Mouse (Mus musculus) cerebellum, adult 2 months (tissue): ENCODE data around the gene Gm12184. TPM values are rescaled to one million over a fixed set of nuclear protein-coding genes. Genes with fewer than 3 reads are reported as not detected.
"Not testable (repeated sequence)": the region's sequence is repeated elsewhere in the genome, so short reads cannot be mapped to it uniquely, and the experiment has no call there.

Source experiments
- DNase-seq, 2 experiments: peaks; one replicate each; pipeline ENCODE4 v3.0.0; 2021
- H3K27ac ChIP-seq: fragments of 200-500 bp; 2 replicates; pipeline ENCODE4 v1.5.1; 2012; ENCODE audit warnings: low read length, control low read depth, inconsistent platforms; ENCODE audit not compliant: insufficient read depth
- H3K27me3 ChIP-seq: fragments of 200-500 bp; 2 replicates; pipeline ENCODE4 v1.6.1; 2012; ENCODE audit warnings: inconsistent platforms, mild to moderate bottlenecking, low read length, moderate library complexity; ENCODE audit not compliant: control insufficient read depth, insufficient read depth
- H3K4me1 ChIP-seq: fragments of 200-500 bp; 2 replicates; pipeline ENCODE4 v1.6.1; 2011; ENCODE audit warnings: low read length; ENCODE audit not compliant: control insufficient read depth, insufficient read depth
- H3K4me3 ChIP-seq: fragments of 200-500 bp; replicated peaks from 2 replicates; pipeline ENCODE3; 2011; ENCODE audit warnings: mild to moderate bottlenecking, low read depth, low read length, control low read depth; ENCODE audit not compliant: insufficient read depth
- CTCF ChIP-seq: fragments of 200-500 bp; IDR thresholded peaks from 2 replicates; pipeline ENCODE4 v1.5.1; 2011; ENCODE audit warnings: low read depth, mild to moderate bottlenecking, control low read depth, low read length, moderate library complexity, borderline replicate concordance; ENCODE audit not compliant: insufficient read depth
- POLR2A ChIP-seq: fragments of 200-500 bp; IDR thresholded peaks from 2 replicates; pipeline ENCODE4 v1.6.1; 2011; ENCODE audit warnings: low read length, control low read depth, borderline replicate concordance; ENCODE audit not compliant: insufficient read depth
- WGBS: fragments of 180-500 bp; shearing (Covaris S2); methylation state at CpG from one replicate; pipeline ENCODE4 v1.1.7; 2018; 5-methylcytosine and 5-hydroxymethylcytosine counted together
- polyA plus RNA-seq: library from polyadenylated mRNA; depleted of rRNA; stranded (reverse); fragments of >200 nt; gene quantifications from 2 replicates; pipeline ENCODE4 v1.2.3, GENCODE M21; 2012

Gene Gm12184
- polyA plus RNA-seq, 1 experiment, result 30.1 TPM

DNA sequence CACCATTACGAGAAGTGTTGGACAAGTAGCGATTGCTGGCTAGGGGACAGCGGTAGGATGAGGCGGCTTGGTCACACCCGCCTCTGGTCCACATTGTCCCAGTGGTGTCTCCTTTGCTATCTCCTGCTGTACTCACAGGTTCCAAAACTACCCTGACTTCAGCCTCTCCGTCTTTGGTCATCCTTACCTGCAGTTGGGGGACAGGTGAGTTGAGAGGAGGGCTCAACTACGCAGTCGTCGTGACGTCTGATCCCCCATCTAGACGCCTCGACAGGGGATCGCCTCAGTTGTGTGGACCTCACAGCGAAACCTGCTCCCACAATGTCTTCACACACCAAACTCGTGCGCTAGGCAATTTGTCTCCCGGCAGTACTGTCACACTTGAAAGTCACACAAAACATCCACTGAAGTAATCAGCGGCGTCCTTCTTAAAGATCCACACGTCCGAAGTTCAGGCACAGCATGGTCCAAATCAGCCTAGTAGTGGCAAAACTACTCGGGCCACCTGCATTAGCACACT is 2.1 kb downstream of the Gm12184 start:
- TF ChIP-seq CTCF (no peak), POLR2A (no peak)
- no peak for DNase-seq
- Histone ChIP-seq H3K4me3 (no peak overlapping the region), H3K27ac (no peak overlapping the region), H3K4me1 (no peaks in the 10 kb centered on the region), H3K27me3 (no peaks in the 10 kb centered on the region)
- WGBS, result 16% methylated on average over 22 of the region's 22 CpGs

DNA sequence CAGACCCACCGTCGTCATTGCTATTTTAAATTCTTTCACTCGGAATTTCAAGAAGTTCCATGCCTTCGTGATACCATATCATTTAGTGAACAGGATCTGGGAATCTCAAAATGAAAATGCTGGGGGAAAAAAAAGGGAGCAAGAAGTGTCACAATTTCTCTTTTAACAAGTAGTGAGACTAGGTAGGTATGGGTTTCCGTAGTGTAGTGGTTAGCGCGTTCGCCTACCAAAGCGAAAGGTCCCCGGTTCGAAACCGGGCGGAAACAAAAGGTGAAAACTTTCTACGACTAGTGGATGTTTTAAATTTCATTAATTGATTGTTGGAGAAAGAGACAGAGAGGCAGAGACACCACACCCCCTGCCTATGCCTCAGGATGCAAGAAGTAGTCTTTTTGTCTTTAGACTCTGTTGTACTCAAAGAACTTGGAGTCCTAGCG is 2.9 kb downstream of the Gm12184 start:
- 1% methylated on average over 15 of the region's 15 CpGs for WGBS
- peak; percentile 63 to 73 for DNase-seq
- H3K27ac ChIP-seq, result no peak overlapping the region
- TF ChIP-seq CTCF (no peak), POLR2A (no peak)
- H3K27me3 ChIP-seq, result no peaks in the 10 kb centered on the region
- no peaks in the 10 kb centered on the region for H3K4me1 ChIP-seq
- peak overlapping the region; percentile 44 for H3K4me3 ChIP-seq

DNA sequence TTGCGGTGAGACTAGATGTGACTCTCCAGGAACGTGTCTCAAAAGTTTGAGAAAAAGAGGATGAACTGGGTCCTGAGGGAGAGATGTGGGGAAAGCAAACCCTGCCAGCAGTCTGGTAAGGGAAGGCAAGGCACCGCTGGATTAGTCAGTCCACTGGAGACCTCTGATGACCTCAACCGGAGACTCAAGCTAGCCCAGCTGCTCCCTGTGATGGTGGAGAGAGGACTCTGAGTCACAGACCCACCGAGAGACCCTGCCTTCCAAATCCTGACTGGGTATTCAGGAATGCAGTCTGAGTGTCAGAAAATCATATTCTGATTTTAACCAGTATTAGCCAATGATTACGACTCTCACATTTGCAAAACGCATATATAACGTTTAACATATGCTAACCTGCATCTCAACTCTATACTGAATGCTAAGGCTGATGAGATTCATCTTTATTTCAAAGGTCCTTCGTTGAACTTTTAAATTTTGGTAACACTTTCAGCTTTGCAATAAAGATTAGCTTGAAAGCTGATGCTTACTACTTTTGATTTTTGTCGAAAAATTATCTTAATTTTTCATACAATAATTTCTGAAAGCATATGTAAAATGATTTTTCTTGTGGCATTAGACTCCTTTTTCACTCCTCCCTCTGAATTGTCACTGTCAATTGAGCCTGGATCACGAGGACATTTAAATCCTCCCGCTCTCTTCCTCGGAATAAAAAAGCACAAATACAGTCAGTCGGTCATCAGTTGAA is 3.5 kb downstream of the Gm12184 start:
- TF ChIP-seq CTCF, result no peak
- TF ChIP-seq POLR2A, result no peak
- Histone ChIP-seq H3K27me3 (no peaks in the 10 kb centered on the region), H3K27ac (no peak overlapping the region), H3K4me1 (no peaks in the 10 kb centered on the region), H3K4me3 (peak overlapping the region; percentile 44)
- DNase-seq, result no peak
- 37% methylated on average over 14 of the region's 14 CpGs for WGBS

DNA sequence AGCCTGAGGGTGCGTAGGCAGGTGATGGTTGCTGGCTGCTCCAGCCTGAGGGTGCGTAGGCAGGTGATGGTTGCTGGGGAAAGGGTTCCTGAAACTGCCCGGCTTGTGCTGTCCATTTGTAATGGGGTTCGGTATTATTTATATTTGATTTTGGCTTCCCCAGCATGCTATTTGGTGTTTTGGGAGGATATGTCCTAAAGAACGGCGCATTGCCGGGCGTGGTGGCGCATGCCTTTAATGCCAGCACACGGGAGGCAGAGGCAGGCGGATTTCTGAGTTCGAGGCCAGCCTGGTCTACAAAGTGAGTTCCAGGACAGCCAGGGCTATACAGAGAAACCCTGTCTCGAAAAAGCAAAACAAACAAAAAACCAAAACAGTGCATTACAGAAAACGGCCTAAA is 5.2 kb downstream of the Gm12184 start:
- 82% methylated on average over 14 of the region's 14 CpGs for WGBS
- not testable (repeated sequence) for H3K27ac ChIP-seq

DNA sequence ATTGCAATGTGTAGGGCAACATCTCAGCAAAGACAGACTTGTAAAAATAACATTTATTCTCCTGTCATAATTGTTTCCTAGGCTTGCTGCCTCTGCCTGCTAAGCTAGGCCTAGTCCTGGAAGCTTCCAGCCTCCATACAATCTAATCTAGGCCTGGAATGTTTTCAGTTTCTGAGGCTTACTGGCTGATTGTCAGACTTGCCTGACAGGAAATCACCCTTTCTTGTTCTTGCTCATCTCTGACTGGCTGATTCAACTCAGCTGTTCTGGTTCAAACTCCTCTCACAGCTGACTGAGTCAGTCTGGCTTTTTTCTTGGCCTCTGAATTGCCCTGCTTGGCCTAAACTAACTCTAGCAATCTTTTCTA is 6.2 kb downstream of the Gm12184 start:
- no peak overlapping the region for H3K4me3 ChIP-seq
- TF ChIP-seq CTCF (no peak), POLR2A (no peak)
- no peak for DNase-seq

More for the DNA sequence above, 5.2 kb downstream of the Gm12184 start:
- not testable (repeated sequence) for H3K4me1 ChIP-seq, DNase-seq, H3K27me3 ChIP-seq, H3K4me3 ChIP-seq

DNA sequence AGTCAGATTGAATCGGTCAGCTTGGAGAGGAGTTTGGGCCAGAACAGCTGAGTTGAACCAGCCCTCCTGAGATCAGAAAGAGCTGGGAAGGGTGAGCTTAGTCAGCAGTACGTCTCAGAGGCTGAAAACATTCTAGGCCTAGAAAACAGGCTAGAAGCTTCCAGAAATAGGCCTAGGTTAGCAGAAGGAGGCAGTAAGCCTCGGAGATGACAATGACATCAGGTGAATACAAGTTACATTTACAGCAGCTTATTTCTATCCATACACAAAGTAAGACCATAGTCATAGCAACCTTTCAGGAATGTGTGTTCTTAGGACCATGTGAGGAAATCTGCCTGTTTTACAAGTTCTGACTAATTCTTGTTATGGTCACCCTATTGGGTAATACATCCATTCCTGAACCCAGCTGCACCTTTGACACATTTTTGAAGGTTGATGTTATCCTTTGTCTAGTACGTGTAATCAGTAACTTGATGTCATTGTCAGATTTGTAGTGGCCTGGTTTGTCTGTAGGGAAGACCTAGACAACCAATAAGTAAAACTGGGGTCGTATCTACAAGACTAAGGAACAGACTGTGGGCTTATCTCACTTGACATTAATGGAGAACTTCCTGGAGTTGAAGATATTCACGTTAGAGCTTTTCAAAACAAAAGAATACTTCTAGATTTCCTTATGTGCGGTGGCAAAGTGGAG is 6.7 kb downstream of the Gm12184 start:
- Histone ChIP-seq H3K4me1 (peaks cover 5% of the 10 kb centered on the region), H3K27me3 (no peaks in the 10 kb centered on the region), H3K27ac (no peak overlapping the region), H3K4me3 (no peak overlapping the region)
- WGBS, result 80% methylated on average over 7 of the region's 7 CpGs
- DNase-seq, result no peak
- no peak for TF ChIP-seq CTCF
- no peak for TF ChIP-seq POLR2A

More for the DNA sequence above, 6.2 kb downstream of the Gm12184 start:
- Histone ChIP-seq H3K27me3 (no peaks in the 10 kb centered on the region), H3K27ac (no peak overlapping the region), H3K4me1 (peaks cover 5% of the 10 kb centered on the region)

DNA sequence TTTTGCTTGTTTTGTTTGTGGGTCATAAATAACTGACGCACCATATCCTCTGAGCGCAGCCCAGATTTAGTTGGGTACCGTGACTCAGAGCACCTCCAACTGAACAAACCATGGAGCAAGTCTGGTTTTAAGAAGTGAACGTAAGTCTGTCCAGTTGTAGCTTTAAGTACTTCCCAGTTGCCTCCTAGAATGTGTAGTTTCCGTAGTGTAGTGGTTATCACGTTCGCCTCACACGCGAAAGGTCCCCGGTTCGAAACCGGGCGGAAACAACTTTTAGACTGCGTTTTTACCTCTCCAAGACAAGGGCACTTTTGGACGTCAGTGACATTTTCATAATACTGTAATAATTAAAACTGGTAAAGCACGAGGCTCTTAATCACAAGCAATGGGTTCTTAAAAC is 8.1 kb downstream of the Gm12184 start:
- TF ChIP-seq CTCF, result no peak
- no peak for TF ChIP-seq POLR2A
- peak; percentile 85 to 86 for DNase-seq
- H3K27me3 ChIP-seq, result no peaks in the 10 kb centered on the region
- WGBS, result under 1% methylated on average over 16 of the region's 16 CpGs
- H3K27ac ChIP-seq, result no peak overlapping the region
- H3K4me3 ChIP-seq, result peak overlapping the region; percentile 52
- peaks cover 5% of the 10 kb centered on the region for H3K4me1 ChIP-seq

DNA sequence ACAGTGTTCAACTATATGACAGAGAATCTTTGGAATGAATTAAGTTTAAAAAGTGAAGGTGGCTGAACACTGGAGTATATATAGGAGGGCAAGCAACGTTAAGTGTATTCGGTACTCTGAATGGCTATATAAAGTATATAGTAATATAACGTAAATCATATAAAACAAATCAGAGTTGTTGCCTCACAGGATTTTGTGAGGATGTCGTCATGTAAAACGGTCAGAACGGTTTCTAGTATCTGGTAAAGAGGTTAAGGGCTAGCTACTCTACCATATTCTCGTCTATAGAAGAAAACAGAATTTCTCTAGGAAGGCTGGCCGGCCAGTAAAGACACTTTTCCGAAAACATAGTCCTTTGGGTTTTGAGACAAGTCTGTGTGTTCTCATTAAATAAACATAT is 8.7 kb downstream of the Gm12184 start:
- H3K4me3 ChIP-seq, result peak overlapping the region; percentile 97
- 3% methylated on average over 9 of the region's 9 CpGs for WGBS
- TF ChIP-seq CTCF (no peak), POLR2A (no peak)
- H3K4me1 ChIP-seq, result peaks cover 5% of the 10 kb centered on the region
- DNase-seq, result no peak
- H3K27ac ChIP-seq, result no peak overlapping the region
- no peaks in the 10 kb centered on the region for H3K27me3 ChIP-seq
